Mouse (Mus musculus) embryonic fibroblast, embryonic 13.5 days (primary cell): ENCODE measurements around the gene Bach2. TPM values are rescaled to one million over a fixed set of nuclear protein-coding genes. Genes with fewer than 3 reads are reported as not detected.

Source experiments
- H3K27ac ChIP-seq: 2 replicates; pipeline ENCODE4 v1.5.1; 2012; ENCODE audit warnings: low read length, control low read depth, inconsistent platforms; ENCODE audit not compliant: insufficient read depth
- H3K4me1 ChIP-seq: 2 replicates; pipeline ENCODE4 v1.6.1; 2011; ENCODE audit warnings: low read length; ENCODE audit not compliant: control insufficient read depth, insufficient read depth
- H3K4me3 ChIP-seq: 2 replicates; pipeline ENCODE4 v1.5.1; 2011; ENCODE audit warnings: mild to moderate bottlenecking, control low read depth, low read length; ENCODE audit not compliant: insufficient read depth
- CTCF ChIP-seq: IDR thresholded peaks from 2 replicates; pipeline ENCODE4 v1.5.1; 2011; ENCODE audit warnings: mild to moderate bottlenecking, control low read depth, low read length, moderate library complexity, borderline replicate concordance; ENCODE audit not compliant: insufficient read depth
- POLR2A ChIP-seq: IDR thresholded peaks from 2 replicates; pipeline ENCODE4 v1.6.1; 2011; ENCODE audit warnings: low read depth, mild to moderate bottlenecking, control low read depth, low read length, moderate library complexity
- polyA plus RNA-seq: library from polyadenylated mRNA; stranded (reverse); fragments of >200 nt; gene quantifications from 2 replicates; pipeline ENCODE4 v1.2.4, GENCODE M21; 2011; ENCODE audit warnings: low read depth; ENCODE audit not compliant: missing spikeins, insufficient read length

Bach2 gene
- polyA plus RNA-seq, 1 experiment = 6.7 TPM

DNA sequence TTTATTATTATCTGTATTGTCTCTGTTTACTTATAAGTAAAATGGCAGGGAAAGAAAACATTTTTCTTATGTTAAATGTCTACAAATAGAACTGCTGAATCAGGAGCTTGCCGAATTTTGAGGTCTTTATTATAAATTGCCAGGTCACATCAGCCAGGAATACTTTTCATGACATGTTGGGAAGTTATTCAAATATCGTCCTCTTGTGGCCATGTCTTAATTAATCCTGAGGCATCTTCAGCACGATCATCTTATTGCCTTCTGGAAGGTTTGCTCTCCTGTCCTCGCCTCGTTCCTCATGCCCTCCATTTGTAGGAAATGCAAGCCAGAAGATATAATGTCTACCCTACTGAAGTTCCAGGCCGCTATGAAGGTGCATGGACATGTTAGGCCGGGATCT is 140.5 kb downstream of the Bach2 start:
- no peak for TF ChIP-seq CTCF
- TF ChIP-seq POLR2A = no peak
- Histone ChIP-seq H3K4me3 (no peak overlapping the region), H3K4me1 (no peaks in the 10 kb centered on the region; the same call in 1 of the 2 replicates), H3K27ac (no peak overlapping the region)

DNA sequence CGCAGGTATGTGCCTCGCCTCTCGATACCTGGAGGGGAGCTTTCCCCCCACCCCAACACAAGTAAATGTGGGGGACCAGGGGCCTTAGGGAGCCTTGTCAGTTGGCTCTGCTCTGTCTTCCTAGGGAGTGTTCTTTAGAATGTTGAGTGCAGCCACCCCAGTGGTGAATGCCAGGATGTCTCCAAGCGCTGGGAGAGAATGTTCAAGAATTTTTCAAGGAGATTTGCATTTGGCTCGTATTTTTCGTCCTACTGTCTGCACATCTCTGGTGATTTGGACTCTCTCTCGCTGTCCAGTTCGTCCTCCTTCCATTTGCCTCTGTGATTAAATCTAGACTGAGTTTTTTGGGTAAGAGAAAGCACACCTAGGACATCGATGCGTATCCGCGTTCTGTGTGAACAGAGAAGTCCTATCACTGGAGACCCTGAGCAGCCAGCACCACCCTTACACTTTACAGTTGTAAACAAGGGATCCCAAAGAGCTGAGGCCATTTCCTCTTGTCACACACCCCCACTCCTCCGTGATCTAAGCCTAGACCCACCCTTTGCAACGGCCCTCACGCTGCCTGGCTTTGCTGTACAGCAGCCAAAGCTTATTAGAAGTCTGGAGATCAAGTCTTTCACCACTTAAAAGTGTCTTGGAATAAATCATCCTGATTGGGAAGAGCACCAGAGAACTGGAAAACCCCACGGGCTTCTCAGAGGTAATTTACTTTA is 143.2 kb downstream of the Bach2 start:
- Histone ChIP-seq H3K27ac (no peak overlapping the region), H3K4me1 (no peaks in the 10 kb centered on the region), H3K4me3 (no peak overlapping the region)
- no peak for TF ChIP-seq POLR2A
- TF ChIP-seq CTCF = no peak

DNA sequence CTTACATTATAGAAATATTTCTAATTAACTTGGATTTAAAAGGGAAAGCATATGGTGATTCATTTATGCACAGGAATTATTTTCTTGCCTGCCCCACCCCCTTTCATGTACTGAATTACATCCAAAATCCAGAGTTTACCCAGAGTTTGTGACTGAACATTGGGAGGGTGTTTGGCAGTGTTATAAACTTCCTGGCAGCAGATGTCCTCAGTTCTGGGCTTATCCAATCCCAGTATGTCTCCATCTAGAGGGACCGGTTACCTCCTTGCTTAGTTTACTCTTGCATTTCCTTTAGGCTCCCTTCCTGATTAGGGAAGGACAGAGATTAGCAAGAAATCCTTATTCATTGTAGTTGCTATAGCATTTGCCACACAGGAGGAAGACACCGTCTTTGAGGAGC is 146.5 kb downstream of the Bach2 start:
- H3K4me3 ChIP-seq = no peak overlapping the region
- TF ChIP-seq CTCF = no peak
- TF ChIP-seq POLR2A = no peak
- no peak overlapping the region for H3K27ac ChIP-seq
- no peaks in the 10 kb centered on the region for H3K4me1 ChIP-seq

DNA sequence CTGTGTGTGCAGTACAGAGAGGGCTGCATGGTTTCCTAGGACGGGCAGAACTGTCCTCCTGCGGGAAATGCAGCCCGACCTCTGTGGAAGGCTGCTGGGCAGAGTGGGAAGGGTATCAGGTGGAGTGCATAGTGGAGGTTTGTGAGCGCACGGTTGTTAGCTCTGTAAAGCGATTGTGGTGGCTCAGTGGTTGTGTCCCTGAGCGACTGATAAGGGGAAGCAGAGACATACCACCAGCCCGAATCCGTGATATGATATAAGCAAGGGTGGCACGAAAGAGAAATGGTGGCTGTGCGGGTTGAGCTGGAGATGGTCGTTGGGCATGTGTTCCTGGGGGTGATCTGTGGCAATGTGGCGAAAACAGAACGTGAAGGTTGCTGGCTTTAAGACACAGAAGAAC is 147.0 kb downstream of the Bach2 start:
- H3K4me1 ChIP-seq = no peaks in the 10 kb centered on the region
- H3K27ac ChIP-seq = no peak overlapping the region
- no peak overlapping the region for H3K4me3 ChIP-seq
- TF ChIP-seq CTCF (no peak), POLR2A (no peak)

DNA sequence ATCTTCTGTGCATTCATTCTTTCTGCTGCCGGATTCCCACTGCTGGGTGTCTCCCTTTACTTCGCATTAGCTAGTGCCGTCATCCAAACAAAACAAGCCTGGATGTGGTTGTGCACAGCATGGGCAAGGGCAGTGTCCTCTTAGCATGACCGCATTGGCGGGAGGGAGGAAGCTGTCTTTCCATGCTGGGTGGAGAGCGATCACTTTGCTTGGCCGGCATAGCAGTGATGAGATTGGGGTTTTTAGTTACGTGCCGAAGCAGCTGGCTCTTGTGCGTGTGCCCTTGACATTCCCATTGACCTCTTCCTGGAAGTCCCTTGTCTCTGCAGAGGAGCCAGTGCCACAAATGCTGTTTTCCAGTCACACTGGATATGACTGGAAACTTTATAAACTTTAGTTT is 147.7 kb downstream of the Bach2 start:
- Histone ChIP-seq H3K27ac (no peak overlapping the region), H3K4me1 (peaks cover 6% of the 10 kb centered on the region), H3K4me3 (no peak overlapping the region)
- TF ChIP-seq POLR2A = no peak
- TF ChIP-seq CTCF = no peak

DNA sequence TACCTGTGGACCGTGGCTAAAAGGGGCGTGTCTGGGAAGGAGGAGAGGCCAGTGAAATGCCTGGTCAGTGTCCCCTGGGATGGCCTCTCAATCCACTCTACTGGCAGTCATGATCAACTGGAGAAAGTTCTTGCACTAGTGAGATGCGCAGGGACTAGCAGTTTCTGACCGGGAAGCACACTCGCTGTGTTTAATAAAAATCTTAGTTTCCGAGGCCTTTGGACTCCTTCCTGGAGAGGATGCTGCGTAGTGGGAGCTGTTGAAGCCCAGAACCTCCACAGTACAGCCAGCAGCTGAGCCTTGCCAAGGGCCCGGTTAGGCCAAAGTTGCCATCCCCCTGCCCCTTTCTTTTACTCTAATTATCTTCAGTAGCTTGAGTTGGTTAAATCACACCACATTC is 148.3 kb downstream of the Bach2 start:
- Histone ChIP-seq H3K27ac (no peak overlapping the region), H3K4me1 (peaks cover 8% of the 10 kb centered on the region), H3K4me3 (no peak overlapping the region)
- TF ChIP-seq CTCF (no peak), POLR2A (no peak)

DNA sequence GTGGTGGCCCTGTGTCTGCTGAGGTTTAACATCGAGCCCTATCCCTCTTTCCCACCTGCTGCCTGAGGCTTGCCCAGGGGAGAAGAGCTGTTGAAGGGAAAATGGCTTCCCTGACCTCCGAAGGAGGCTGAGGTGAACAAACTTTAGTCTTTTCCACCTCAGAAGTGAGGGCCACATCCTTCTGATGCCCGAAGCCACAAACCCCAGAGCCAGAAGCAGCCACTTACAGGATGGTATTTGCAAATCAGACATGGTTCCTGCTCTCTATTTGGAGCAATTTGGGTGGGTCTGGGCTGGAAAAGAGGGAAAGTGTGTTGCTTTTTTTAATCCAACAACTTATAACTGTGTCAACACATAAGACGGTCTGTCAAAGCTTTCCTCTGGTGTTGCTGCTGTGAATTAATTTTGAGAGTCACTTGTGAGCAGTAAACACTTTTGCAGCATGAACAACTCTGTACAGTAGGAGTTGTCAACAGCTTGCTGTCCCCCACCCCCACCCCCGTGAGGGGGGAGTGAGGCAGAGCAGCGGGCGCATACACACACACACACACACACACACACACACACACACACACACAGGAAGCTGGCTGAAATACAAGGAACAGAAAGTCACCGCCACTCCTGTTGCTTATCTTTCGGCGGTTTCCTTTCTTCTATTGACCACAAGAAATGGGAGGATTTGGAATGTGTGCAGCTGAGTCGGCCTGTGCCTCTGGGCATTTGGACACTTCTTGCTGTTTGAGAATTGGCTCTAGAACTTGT is 149.1 kb downstream of the Bach2 start:
- H3K27ac ChIP-seq = no peak overlapping the region
- H3K4me1 ChIP-seq = peaks cover 8% of the 10 kb centered on the region
- no peak for TF ChIP-seq POLR2A
- TF ChIP-seq CTCF = no peak
- H3K4me3 ChIP-seq = no peak overlapping the region

DNA sequence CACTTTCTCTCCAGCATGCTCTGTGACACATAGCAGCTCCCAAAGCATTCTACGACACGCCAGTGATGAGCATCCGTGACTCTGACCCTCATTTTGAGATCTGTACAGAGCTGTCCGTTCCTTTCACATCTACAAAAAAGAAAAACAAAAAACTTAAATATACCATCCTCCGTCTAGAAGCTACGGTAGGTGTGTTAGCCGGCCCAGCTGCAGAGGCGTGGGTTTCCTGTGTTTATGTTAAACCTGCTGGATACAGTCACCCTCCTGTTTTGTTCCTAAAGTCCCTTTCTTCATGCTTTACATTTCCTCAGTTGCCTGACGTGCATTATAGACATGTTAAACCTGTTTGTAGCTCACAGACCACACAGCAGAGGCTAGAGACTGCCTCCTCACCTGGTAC is 150.0 kb downstream of the Bach2 start:
- H3K4me1 ChIP-seq = peaks cover 8% of the 10 kb centered on the region
- TF ChIP-seq CTCF (no peak), POLR2A (no peak)
- no peak overlapping the region for H3K4me3 ChIP-seq
- H3K27ac ChIP-seq = no peak overlapping the region

DNA sequence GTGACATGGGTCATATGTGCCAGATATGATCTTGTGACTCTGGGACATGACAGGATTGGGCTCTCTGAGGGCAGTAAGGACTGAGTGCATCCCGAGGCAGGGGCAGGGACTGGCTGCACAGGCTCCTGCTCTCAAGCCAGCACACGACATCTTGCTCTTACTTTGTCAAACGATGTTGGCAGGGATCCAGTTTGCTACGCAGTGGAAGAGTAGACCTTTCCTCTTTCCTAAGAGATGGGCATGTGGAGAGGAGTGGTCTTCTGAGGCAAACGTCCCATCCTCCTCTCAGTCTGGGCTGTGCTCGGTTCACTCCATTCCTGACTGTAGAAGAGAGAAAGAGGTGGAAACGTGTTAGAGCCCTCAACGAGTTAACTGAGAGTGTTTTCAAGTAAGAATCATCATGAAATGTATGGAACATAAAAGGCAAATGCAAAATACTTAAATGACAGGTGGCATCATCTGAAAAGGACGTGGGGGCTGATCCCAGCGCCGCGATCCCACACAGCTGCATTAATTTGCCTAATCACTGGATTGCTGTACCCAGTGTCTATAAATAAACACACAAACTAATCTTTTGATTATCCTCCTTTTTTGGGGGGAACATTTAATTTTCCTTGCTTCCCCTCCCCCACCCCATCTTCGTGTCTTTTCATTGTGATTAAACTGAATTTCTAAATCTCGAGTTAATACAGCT is 150.7 kb downstream of the Bach2 start:
- no peak for TF ChIP-seq CTCF
- TF ChIP-seq POLR2A = no peak
- peaks cover 8% of the 10 kb centered on the region for H3K4me1 ChIP-seq
- H3K4me3 ChIP-seq = no peak overlapping the region
- no peak overlapping the region for H3K27ac ChIP-seq

DNA sequence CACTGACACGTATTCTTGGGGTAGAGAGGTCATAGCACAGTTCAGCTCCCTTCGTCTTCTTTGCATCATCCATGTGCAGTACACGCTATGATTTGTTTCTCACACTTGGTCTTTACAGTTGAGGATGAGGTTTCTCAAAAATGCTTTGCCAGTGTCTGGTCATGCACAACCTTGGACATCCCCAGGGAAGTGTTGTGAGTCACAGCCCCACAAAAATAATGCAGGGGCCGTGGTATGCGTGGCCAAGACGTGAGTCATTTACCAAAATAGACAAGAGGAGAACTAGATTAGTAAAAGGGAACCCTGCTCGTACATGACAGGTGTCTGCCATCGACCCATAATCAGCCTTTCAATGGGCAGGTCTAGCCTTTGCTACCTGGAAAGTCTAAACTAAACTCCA is 152.7 kb downstream of the Bach2 start:
- Histone ChIP-seq H3K27ac (no peak overlapping the region), H3K4me3 (no peak overlapping the region), H3K4me1 (peaks cover 8% of the 10 kb centered on the region)
- no peak for TF ChIP-seq POLR2A
- no peak for TF ChIP-seq CTCF
